ENCODE assay signal across 15 mouse cellular contexts in the genomic region with DNA sequence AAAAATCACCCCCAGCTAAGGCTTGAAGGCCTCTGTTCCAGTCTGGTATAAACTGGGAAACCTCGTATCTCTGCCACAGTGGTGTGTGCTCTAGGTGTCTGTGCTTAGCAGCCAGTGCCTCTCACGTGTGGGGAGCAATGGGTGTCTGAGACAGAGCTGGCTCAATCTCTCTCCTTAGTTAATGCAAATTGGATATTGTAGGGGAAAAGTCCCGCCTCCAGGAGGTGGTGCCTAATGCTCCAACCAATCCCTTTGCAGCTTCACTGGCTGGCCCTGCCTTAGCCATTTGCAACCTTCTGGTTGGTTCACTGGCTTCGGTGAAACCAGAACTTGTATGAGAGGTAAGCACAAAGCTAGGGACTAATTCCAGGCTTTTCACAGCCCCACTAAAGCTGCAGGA. TPM values are rescaled to one million over a fixed set of nuclear protein-coding genes. Genes with fewer than 3 reads are reported as not detected.
A peak's percentile ranks its signal among the peaks of the same experiment; 100 is the strongest.
DNase-seq lines count a peak whose midpoint lies in the region; ATAC-seq lines count a peak whose summit lies in the region.
"Had no signal": no experiment of that assay in that cellular context is flagged by ENCODE, and none has a peak within 500 bp of the region (broad histone marks: within the 10 kb centered on the region; RNA-seq: fewer than 3 reads in every experiment).

No protein-coding gene starts in this region.

- peak; percentile 37 for DNase-seq in hindbrain, embryonic 10.5 days (ENCODE audit: low spot score)
- DNase-seq in right cerebral cortex, adult 18-20 months = peak; percentile 20
- no peak for DNase-seq in right cerebral cortex, postnatal 14 days
- DNase-seq in ovary, postnatal 14 days (ENCODE audit: low spot score) = no peak
- DNase-seq in cerebellum, adult 8-10 months = no peak
- no peak for DNase-seq in right cerebral cortex, adult 2 months (ENCODE audit: low spot score in 2 of 2)
- DNase-seq: right cerebral cortex, postnatal 4 days; thymus, adult 2 months had no signal

- no peaks in the 10 kb centered on the region for H3K9me3 ChIP-seq in hindbrain, embryonic 10.5 days
- no peaks in the 10 kb centered on the region for H3K9me3 ChIP-seq in hindbrain, embryonic 12.5 days (replicated peaks)
- no peaks in the 10 kb centered on the region for H3K9me3 ChIP-seq in forebrain, embryonic 13.5 days (replicated peaks)
- H3K9me3 ChIP-seq: heart, embryonic 13.5 days; limb, embryonic 12.5 days had no signal

- no peak overlapping the region for H3K4me3 ChIP-seq in hindbrain, embryonic 10.5 days
- H3K4me3 ChIP-seq in hindbrain, embryonic 12.5 days = no peak overlapping the region
- H3K4me3 ChIP-seq in forebrain, embryonic 13.5 days = no peak overlapping the region
- H3K4me3 ChIP-seq: heart, embryonic 13.5 days; layer of hippocampus, adult 2 months; limb, embryonic 12.5 days had no signal

- WGBS in hindbrain, embryonic 10.5 days = 39% methylated on average over 4 of the region's 4 CpGs
- WGBS in hindbrain, embryonic 12.5 days = 39% methylated on average over 4 of the region's 4 CpGs
- WGBS in forebrain, embryonic 13.5 days = 20% methylated on average over 4 of the region's 4 CpGs

- H3K27me3 ChIP-seq in hindbrain, embryonic 10.5 days (ENCODE audit: insufficient read depth, poor library complexity, severe bottlenecking) = peaks cover 20% of the 10 kb centered on the region
- peaks cover 10% of the 10 kb centered on the region for H3K27me3 ChIP-seq in hindbrain, embryonic 12.5 days
- no peaks in the 10 kb centered on the region for H3K27me3 ChIP-seq in forebrain, embryonic 13.5 days

- ATAC-seq in hindbrain, embryonic 12.5 days (ENCODE audit: low FRiP score) = no peak
- peak; percentile 87 for ATAC-seq in forebrain, embryonic 13.5 days

- no peaks in the 10 kb centered on the region for H3K36me3 ChIP-seq in hindbrain, embryonic 10.5 days
- no peaks in the 10 kb centered on the region for H3K36me3 ChIP-seq in hindbrain, embryonic 12.5 days
- H3K36me3 ChIP-seq in forebrain, embryonic 13.5 days (ENCODE audit: poor library complexity, severe bottlenecking) = no peaks in the 10 kb centered on the region
- H3K36me3 ChIP-seq: heart, embryonic 13.5 days; limb, embryonic 12.5 days had no signal

- H3K27ac ChIP-seq in hindbrain, embryonic 10.5 days = peak overlapping the region; percentile 53; the same call in 1 of the 2 replicates
- H3K27ac ChIP-seq in hindbrain, embryonic 12.5 days = no peak overlapping the region
- H3K27ac ChIP-seq in forebrain, embryonic 13.5 days = no peak overlapping the region
- H3K27ac ChIP-seq: heart, embryonic 13.5 days; layer of hippocampus, adult 2 months; limb, embryonic 12.5 days had no signal

- H3K4me2 ChIP-seq in hindbrain, embryonic 12.5 days (replicated peaks) = no peak overlapping the region
- H3K4me2 ChIP-seq in forebrain, embryonic 13.5 days = no peak overlapping the region
- H3K4me2 ChIP-seq: heart, embryonic 13.5 days; limb, embryonic 12.5 days had no signal

- no peak overlapping the region for H3K9ac ChIP-seq in hindbrain, embryonic 12.5 days
- no peak overlapping the region for H3K9ac ChIP-seq in forebrain, embryonic 13.5 days
- H3K9ac ChIP-seq: heart, embryonic 13.5 days; limb, embryonic 12.5 days had no signal

- peaks cover 27% of the 10 kb centered on the region for H3K4me1 ChIP-seq in hindbrain, embryonic 10.5 days (replicated peaks)
- no peaks in the 10 kb centered on the region for H3K4me1 ChIP-seq in hindbrain, embryonic 12.5 days
- H3K4me1 ChIP-seq in forebrain, embryonic 13.5 days = peaks cover 21% of the 10 kb centered on the region
- H3K4me1 ChIP-seq: heart, embryonic 13.5 days; limb, embryonic 12.5 days had no signal

RNA-seq across cellular contexts. Expression of gene Sox1, which starts 43.9 kb away (rescaled TPM):
- polyA plus RNA-seq in hindbrain, embryonic 10.5 days (2016; fragmentation: Nextera tagmentation; extraction: Ambion mirVana) = 2.5 and 2.6 TPM in 2 replicates
- 2.9 and 3.5 TPM in 2 replicates for polyA plus RNA-seq in hindbrain, embryonic 12.5 days (2016; fragmentation: Nextera tagmentation; extraction: Ambion mirVana)
- polyA plus RNA-seq in forebrain, embryonic 13.5 days (2015; fragmentation: Nextera tagmentation; extraction: Ambion mirVana) = 7.7 and 8.8 TPM in 2 replicates
- polyA plus RNA-seq: C2C12; heart, embryonic 13.5 days; intestine, embryonic 14.5 days; limb, embryonic 12.5 days; thymus, adult 2 months had no signal

Comparison
In these comparisons a context has a peak if more than half of its experiments do, and no peak if none do; other contexts are left out.
1. DNase-seq: peak in hindbrain, embryonic 10.5 days (single experiment) and right cerebral cortex, adult 18-20 months (single experiment); none in right cerebral cortex, postnatal 14 days (single experiment), ovary, postnatal 14 days (single experiment), cerebellum, adult 8-10 months (single experiment) and right cerebral cortex, adult 2 months (0 of 2).